Mouse (Mus musculus) thymus, adult 18-20 months (tissue): ENCODE results near the gene Ass1.
"Not testable (repeated sequence)": the region's sequence is repeated elsewhere in the genome, so short reads cannot be mapped to it uniquely, and the experiment has no call there.

ENCODE experiments used
- DNase-seq, 2 experiments: peaks; one replicate each; pipeline ENCODE4 v3.0.0; 2022; ENCODE audit warnings: mixed read lengths in 2 of 2

Gene Ass1

DNA sequence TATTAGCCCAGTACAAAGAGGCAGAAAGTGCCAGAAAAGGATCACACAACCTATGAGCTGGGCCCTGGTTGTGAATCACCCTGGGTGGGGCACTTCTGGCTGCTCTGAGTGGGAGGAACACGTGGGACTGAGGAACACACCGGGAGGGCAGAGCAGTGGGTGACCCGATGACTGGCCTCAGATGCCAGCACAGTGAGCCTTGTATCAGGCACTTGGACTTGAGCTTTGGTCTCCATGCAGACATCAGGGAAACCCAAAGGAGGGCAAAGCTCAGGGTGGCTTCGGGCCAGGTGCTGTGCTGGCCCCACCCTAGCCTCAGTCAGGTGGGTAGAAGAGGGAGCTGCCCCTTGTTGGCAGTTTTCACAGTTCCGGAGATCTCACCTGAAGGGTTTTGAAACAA, 71.6 kb downstream of the Ass1 start:
- DNase-seq: no peak

DNA sequence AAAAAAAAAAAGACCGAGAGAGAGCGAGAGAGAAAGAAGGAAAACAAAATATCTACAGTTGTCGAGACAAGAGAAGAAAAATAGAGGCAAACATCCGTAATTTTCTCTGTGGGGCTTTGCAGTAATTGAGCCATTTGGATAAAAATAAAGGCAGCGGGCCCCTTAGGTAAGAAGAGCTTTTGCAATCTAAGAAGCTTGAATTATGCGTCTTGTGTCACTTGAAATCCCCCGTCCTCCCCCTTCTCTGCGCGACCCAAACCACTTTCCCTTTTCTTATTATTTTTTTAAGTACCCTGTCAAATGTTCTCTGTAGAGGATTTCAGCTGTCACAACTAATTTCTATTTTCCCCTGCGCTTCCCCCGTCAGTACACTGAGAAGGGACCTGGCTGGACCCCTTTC, 77.7 kb downstream of the Ass1 start:
- no peak for DNase-seq

- DNase-seq: no peak
Observed at GRCm38 (mm10) chr2:31550503-31550902, 80.5 kb downstream of the Ass1 start.

DNA sequence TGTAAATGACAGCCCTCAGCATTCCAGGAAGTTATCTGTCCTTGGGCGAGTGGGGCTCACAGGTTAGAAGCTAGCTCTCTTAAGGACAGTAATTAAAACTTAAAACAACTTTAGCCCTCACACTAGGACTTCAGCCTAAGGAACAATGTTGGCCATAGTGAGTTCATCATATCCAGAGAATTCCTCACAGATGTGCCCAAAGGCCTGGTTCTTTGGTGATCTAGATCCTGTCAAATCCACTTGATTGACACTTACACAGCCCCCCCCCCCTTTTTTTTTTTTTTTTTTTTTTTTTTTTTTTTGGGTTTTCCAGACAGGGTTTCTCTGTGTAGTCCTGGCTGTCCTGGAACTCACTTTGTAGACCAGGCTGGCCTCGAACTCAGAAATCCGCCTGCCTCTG, 81.3 kb downstream of the Ass1 start:
- not testable (repeated sequence) for DNase-seq

GRCm38 (mm10) chr2:31551971-31552370, 82.0 kb downstream of the Ass1 start:
- DNase-seq: no peak

GRCm38 (mm10) chr2:31554619-31555018, 84.6 kb downstream of the Ass1 start:
- no peak for DNase-seq
